Mouse (Mus musculus): Measurements from ENCODE around the gene P4hb. TPM values are rescaled to one million over a fixed set of nuclear protein-coding genes. Genes with fewer than 3 reads are reported as not detected.

P4hb gene
- polyA plus RNA-seq (2015; fragmentation: Nextera tagmentation; extraction: Ambion mirVana) = 635 and 676 TPM in 2 replicates

DNA sequence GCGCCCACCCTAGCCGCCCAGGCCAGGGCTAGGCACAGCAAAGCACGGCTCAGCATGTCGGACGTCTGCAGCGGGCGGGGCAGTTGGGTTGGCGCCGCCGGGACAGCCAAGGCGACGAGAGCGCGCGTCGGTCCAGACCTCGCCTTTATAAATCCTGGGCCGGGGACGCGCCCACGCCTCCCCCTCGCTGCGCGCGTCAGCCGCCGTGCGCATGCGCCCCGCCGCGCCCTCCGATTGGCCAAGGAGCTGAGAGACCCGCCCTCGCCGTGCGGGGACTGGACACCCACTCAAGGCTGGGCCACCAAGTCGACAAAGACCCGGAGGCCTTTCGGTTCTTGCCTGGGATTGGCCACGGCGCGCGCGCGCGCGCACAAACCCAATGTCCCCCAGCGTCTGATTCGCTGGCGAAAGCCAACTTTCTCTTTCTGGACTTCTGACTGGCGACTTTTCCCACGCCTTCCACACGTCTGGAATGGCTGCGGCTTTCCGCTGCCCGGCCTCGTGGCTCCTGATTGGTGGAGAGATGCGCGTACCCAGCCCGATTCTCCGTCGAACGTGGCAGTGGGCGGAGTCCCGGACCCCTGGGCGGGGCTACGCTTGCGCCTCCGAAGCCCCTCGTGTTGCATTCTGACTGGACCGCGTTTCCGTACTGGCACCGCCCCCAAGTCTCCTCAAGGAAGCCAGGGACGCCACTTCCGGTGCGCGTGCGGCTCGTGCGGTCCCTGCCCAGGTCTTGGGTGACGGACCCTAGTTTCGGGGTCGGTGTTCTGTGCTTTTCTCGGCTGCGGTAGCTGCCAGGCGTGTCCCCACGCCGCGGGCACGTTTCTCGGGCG, at the start of gene P4hb:
P4hb (minus strand) TSS at position 502 of the 833 bp plus-strand sequence.
- Histone ChIP-seq H3K4me2 (ENCODE audit: low read length) (peak within 1 kb of the TSS; percentile 90), H3K9me3 (replicated peaks; ENCODE audit: low read length) (no peaks in the 10 kb centered on the region), H3K36me3 (ENCODE audit: insufficient read depth, low read length) (peaks cover 26% of the 10 kb centered on the region), H3K4me3 (replicated peaks; ENCODE audit: low read depth, low read length) (peak within 1 kb of the TSS; percentile 95), H3K27ac (peak within 1 kb of the TSS; percentile 96), H3K9ac (ENCODE audit: low read depth, low read length) (peak within 1 kb of the TSS; percentile 93), H3K4me1 (replicated peaks; ENCODE audit: insufficient read depth, low read length) (peaks cover 7% of the 10 kb centered on the region; the same call in 1 of the 2 replicates), H3K27me3 (ENCODE audit: insufficient read depth, low read length) (no peaks in the 10 kb centered on the region)
- TF ChIP-seq CTCF (IDR thresholded peaks at IDR 0.05; ENCODE audit: low read depth) = no peak
- peak; percentile 95 for ATAC-seq (replicated peaks; ENCODE audit: low FRiP score, low read depth)
- under 1% methylated on average over 87 of the region's 94 CpGs for WGBS
- peak; percentile 100 for DNase-seq (ENCODE audit: low spot score)

DNA sequence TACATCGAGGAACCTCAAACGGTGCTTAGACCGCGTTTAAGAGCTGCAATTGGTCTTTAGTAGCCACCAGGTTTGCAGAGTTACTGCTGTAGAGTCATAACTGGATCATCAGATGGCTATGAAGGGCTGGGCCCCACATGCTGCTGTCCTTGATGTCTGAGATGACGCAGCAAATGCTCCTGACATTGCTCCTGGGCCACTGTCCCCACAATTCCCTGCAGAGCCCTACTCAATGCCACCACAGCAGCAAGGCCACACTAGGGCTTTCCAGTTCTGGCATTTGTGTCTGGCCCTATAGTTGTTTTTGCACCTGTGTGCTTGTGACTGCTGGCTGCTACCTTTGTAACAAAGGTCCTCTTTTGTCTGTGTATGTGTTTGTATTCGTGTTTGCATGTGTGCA, 49.8 kb upstream of the P4hb start:
- TF ChIP-seq CTCF (IDR thresholded peaks at IDR 0.05; ENCODE audit: low read depth) = no peak
- H3K4me3 ChIP-seq (replicated peaks; ENCODE audit: low read depth, low read length) = no peak overlapping the region
- H3K4me1 ChIP-seq (replicated peaks; ENCODE audit: insufficient read depth, low read length) = peaks cover 5% of the 10 kb centered on the region; the same call in 1 of the 2 replicates
- H3K4me2 ChIP-seq (ENCODE audit: low read length) = no peak overlapping the region
- peaks cover 22% of the 10 kb centered on the region for H3K36me3 ChIP-seq (ENCODE audit: insufficient read depth, low read length)
- 96% methylated on average over 6 of the region's 6 CpGs for WGBS
- H3K9ac ChIP-seq (ENCODE audit: low read depth, low read length) = no peak overlapping the region
- DNase-seq (ENCODE audit: low spot score) = no peak
- H3K27ac ChIP-seq = no peak overlapping the region
- H3K9me3 ChIP-seq (replicated peaks; ENCODE audit: low read length) = no peaks in the 10 kb centered on the region
- H3K27me3 ChIP-seq (ENCODE audit: insufficient read depth, low read length) = no peaks in the 10 kb centered on the region
- no peak for ATAC-seq (replicated peaks; ENCODE audit: low FRiP score, low read depth)

DNA sequence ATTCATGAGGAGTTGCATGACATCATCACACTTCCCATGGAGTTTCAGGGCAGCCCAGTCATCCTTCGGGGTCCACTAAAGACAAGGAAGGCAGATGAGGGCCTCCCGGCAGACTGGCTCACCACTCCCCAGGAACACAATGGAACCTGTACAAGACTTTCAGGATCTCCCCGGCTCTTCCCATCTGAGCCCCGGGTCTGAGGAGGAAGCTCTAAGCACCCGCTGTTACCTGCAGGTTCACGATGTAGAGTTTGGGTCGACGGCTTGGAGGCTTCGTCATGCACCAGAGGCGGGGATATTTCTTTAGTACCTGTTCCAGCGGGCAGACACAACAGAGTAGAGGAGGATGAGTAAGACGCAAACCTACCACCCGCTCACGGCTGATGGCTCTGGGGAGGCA, 47.1 kb upstream of the P4hb start:
- TF ChIP-seq CTCF (IDR thresholded peaks at IDR 0.05; ENCODE audit: low read depth) = no peak
- H3K27ac ChIP-seq = no peak overlapping the region
- no peak overlapping the region for H3K4me2 ChIP-seq (ENCODE audit: low read length)
- peaks cover 16% of the 10 kb centered on the region for H3K36me3 ChIP-seq (ENCODE audit: insufficient read depth, low read length)
- ATAC-seq (replicated peaks; ENCODE audit: low FRiP score, low read depth) (no peak), DNase-seq (ENCODE audit: low spot score) (no peak)
- H3K27me3 ChIP-seq (ENCODE audit: insufficient read depth, low read length) = no peaks in the 10 kb centered on the region
- no peak overlapping the region for H3K4me3 ChIP-seq (replicated peaks; ENCODE audit: low read depth, low read length)
- H3K9me3 ChIP-seq (replicated peaks; ENCODE audit: low read length) = no peaks in the 10 kb centered on the region
- no peak overlapping the region for H3K9ac ChIP-seq (ENCODE audit: low read depth, low read length)
- peaks cover 8% of the 10 kb centered on the region; the same call in 1 of the 2 replicates for H3K4me1 ChIP-seq (replicated peaks; ENCODE audit: insufficient read depth, low read length)
- 92% methylated on average over 14 of the region's 14 CpGs for WGBS

DNA sequence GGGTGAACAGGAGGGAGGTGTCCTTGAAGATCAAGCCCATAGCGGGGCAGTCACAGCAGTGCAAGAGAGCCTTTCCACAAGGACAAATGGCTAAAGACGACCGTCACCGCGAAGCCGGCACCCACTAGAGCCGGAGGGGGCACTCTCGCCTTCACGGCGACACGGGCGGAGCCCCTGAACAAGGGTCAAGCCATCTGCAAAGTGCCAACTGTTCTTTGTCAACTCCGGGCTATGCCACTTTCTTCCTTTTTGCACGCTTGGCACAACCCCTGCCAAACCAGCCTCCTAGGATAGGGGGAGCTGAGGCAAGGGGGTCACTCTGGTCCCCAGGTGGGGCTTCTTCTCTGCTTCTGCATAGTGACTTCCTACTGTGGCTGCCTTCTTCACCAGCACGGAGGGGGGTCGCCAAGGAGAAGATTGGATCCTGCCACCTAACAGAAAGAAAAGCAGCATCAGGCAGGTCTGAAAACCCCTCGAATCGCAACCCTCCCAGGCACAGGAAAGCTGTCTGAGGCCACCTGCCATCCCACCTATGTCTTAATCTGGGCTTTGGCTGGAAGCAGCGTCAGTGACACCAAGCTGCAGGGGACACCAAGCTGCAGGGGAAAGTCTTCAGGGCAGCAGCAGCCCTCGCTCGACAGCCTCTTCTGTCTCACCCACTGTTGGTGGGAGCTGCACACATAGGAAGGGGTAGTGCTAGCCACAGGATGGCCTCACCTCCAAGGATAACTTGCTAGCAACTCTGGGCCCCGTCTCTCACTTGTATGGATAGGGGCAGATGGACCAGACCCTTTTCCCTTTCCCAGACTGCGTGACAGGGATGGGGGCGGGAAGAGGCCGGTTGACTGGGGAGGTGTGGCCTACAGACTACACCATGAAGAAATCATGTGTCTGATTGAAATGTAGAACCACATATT, 45.8 kb upstream of the P4hb start:
- Histone ChIP-seq H3K27me3 (ENCODE audit: insufficient read depth, low read length) (no peaks in the 10 kb centered on the region), H3K4me2 (ENCODE audit: low read length) (no peak overlapping the region), H3K9me3 (replicated peaks; ENCODE audit: low read length) (no peaks in the 10 kb centered on the region), H3K4me1 (replicated peaks; ENCODE audit: insufficient read depth, low read length) (peaks cover 6% of the 10 kb centered on the region; the same call in 1 of the 2 replicates), H3K4me3 (replicated peaks; ENCODE audit: low read depth, low read length) (no peak overlapping the region), H3K9ac (ENCODE audit: low read depth, low read length) (no peak overlapping the region), H3K36me3 (ENCODE audit: insufficient read depth, low read length) (peaks cover 25% of the 10 kb centered on the region), H3K27ac (no peak overlapping the region)
- no peak for DNase-seq (ENCODE audit: low spot score)
- 91% methylated on average over 25 of the region's 25 CpGs for WGBS
- no peak for ATAC-seq (replicated peaks; ENCODE audit: low FRiP score, low read depth)
- no peak for TF ChIP-seq CTCF (IDR thresholded peaks at IDR 0.05; ENCODE audit: low read depth)

DNA sequence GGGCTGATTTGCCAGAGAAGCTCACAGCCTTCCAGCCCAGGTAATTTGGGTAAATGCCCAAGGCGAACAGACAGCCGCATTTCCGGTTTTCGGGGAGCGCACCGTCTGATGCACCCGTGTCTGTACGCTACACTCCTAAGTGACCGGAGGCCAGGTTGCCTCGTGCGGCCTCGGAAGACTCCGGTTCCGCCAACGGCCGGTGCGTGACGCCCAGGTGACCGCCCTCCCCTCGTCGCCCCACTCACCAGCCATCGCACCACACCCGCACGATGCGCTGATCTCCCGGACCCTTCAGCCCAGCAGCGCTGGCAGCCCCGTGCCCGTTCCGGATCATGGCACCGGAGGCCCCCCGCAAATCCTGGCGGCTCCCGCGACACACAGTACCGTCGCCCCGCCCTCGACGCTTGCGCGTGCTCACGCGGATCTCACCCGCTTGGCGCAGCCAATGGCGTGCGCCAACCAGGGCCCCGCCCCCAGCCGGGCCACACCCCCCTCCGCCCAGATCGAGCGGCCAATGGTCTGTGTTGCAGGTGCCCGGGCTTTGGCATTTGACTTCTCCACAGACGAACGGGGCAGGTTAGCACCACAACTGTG, 44.6 kb upstream of the P4hb start, which contains the start of gene Pcyt2:
Pcyt2 (minus strand) TSS at position 418 of the 594 bp plus-strand sequence.
- peak; percentile 92 for ATAC-seq (replicated peaks; ENCODE audit: low FRiP score, low read depth)
- no peak for TF ChIP-seq CTCF (IDR thresholded peaks at IDR 0.05; ENCODE audit: low read depth)
- Histone ChIP-seq H3K4me2 (ENCODE audit: low read length) (peak within 1 kb of the TSS; percentile 62), H3K36me3 (ENCODE audit: insufficient read depth, low read length) (peaks cover 25% of the 10 kb centered on the region), H3K27ac (peak within 1 kb of the TSS; percentile 82), H3K4me1 (replicated peaks; ENCODE audit: insufficient read depth, low read length) (peaks cover 6% of the 10 kb centered on the region; the same call in 1 of the 2 replicates), H3K27me3 (ENCODE audit: insufficient read depth, low read length) (no peaks in the 10 kb centered on the region), H3K9ac (ENCODE audit: low read depth, low read length) (peak within 1 kb of the TSS; percentile 72), H3K4me3 (replicated peaks; ENCODE audit: low read depth, low read length) (peak within 1 kb of the TSS; percentile 74), H3K9me3 (replicated peaks; ENCODE audit: low read length) (no peaks in the 10 kb centered on the region)
- WGBS = under 1% methylated on average over 56 of the region's 56 CpGs
- peak; percentile 90 for DNase-seq (ENCODE audit: low spot score)
